Mouse (Mus musculus): ENCODE data around the gene Tgfb1i1.

DNA sequence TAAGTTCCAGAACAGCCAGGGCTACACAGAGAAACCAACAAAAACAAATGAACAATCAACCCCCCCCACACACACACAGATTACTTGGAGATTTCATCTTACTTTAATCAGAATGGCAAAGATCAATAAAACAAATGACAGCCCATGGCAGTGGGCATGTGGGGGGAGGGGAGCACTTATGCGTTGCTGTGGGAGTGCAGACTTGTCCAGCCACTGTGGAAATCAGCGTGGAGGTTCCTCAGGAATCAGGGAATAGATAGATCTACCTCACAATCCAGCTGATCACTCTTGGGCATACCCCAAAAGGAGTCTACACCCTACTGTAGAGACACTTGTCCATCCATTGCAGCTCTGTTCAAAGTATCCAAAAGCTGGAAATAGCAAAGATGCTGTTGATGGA, 8.4 kb downstream of the Tgfb1i1 start:
- TF ChIP-seq POLR2A (IDR thresholded peaks at IDR 0.05; ENCODE audit: low read depth, low read length) (no peak), CTCF (conservative IDR thresholded peaks at IDR 0.05; ENCODE audit: insufficient read depth, insufficient read length, low read depth, low read length) (no peak)
